Mouse (Mus musculus) hindbrain, embryonic 15.5 days (tissue): ENCODE results near the gene Vmn1r234. TPM values are rescaled to one million over a fixed set of nuclear protein-coding genes. Genes with fewer than 3 reads are reported as not detected.
"Not testable (repeated sequence)": the region's sequence is repeated elsewhere in the genome, so short reads cannot be mapped to it uniquely, and the experiment has no call there.

Experiments
- ATAC-seq: fragments of 200-750 bp; cut with Nextera tagmentation; 2 replicates; pipeline ENCODE4 v1.8.0; 2017; ENCODE audit warnings: low read depth, moderate number of reproducible peaks, moderate TSS enrichment; ENCODE audit not compliant: low FRiP score
- H3K27ac ChIP-seq: fragments of 300-500 bp; sonication (generic); replicated peaks from 2 replicates; pipeline ENCODE4 v1.5.1; 2015; ENCODE audit warnings: mild to moderate bottlenecking, inconsistent platforms
- H3K27me3 ChIP-seq: fragments of 300-500 bp; sonication (generic); 2 replicates; pipeline ENCODE4 v1.6.1; 2015; ENCODE audit warnings: control low read depth, inconsistent platforms
- H3K36me3 ChIP-seq: fragments of 300-500 bp; sonication (generic); 2 replicates; pipeline ENCODE4 v1.6.1; 2015; ENCODE audit warnings: control low read depth, inconsistent platforms
- H3K4me1 ChIP-seq: fragments of 300-500 bp; sonication (generic); replicated peaks from 2 replicates; pipeline ENCODE4 v1.6.1; 2015; ENCODE audit warnings: control low read depth, inconsistent platforms
- H3K4me2 ChIP-seq: fragments of 300-500 bp; sonication (generic); 2 replicates; pipeline ENCODE4 v1.6.1; 2015; ENCODE audit warnings: moderate library complexity, mild to moderate bottlenecking, inconsistent platforms
- H3K4me3 ChIP-seq: fragments of 300-500 bp; sonication (generic); 2 replicates; pipeline ENCODE4 v1.5.1; 2015; ENCODE audit warnings: mild to moderate bottlenecking, inconsistent platforms
- H3K9ac ChIP-seq: fragments of 300-500 bp; sonication (generic); 2 replicates; pipeline ENCODE4 v1.6.1; 2015; ENCODE audit warnings: inconsistent platforms
- H3K9me3 ChIP-seq: fragments of 300-500 bp; sonication (generic); 2 replicates; pipeline ENCODE4 v1.6.1; 2016; ENCODE audit warnings: control low read depth, inconsistent platforms
- WGBS: fragments of 180-500 bp; shearing (Covaris S2); methylation state at CpG from one replicate; pipeline ENCODE4 v1.1.7; 2015; 5-methylcytosine and 5-hydroxymethylcytosine counted together
- microRNA-seq: library from miRNA; unstranded; fragments of <30 nt; microRNA quantifications from one replicate; pipeline ENCODE4, GENCODE M21; 2016
- polyA plus RNA-seq: library from polyadenylated mRNA; unstranded; fragments of >200 nt; fragmentation: Nextera tagmentation; extraction: Ambion mirVana; gene quantifications from 2 replicates; pipeline ENCODE4 v1.2.1, GENCODE M21; 2015

Gene Vmn1r234
- not detected in 2 replicates for polyA plus RNA-seq

DNA sequence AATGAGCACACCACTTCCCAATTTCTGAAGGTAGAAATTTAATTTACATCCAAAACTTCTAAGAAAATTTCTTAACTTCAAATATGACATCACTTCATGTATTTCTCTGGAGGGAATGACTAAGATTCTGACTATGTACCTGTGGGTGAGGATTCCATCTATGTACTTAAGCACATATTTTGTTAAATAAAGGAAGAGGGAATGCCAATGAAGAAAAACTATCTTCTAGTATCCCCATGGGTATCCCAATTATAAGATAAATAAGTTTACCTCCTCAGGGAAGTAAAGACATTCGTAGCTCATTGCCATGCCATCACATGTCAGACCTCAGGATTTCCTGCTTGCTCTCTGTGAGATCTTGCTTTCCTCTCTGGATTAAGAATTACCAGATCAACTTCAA is at the start of gene Vmn1r234:
TSS of gene Vmn1r234 (plus strand) at position 301 of the 400 bp plus-strand sequence.
- Histone ChIP-seq H3K27ac (no peak within 1 kb of the TSS), H3K27me3 (no peaks in the 10 kb centered on the region), H3K4me3 (no peak within 1 kb of the TSS), H3K4me1 (no peaks in the 10 kb centered on the region), H3K4me2 (no peak within 1 kb of the TSS), H3K9me3 (no peaks in the 10 kb centered on the region), H3K9ac (no peak within 1 kb of the TSS), H3K36me3 (no peaks in the 10 kb centered on the region)
- no peak for ATAC-seq
- WGBS, result 74% methylated on average over 1 of the region's 1 CpGs

DNA sequence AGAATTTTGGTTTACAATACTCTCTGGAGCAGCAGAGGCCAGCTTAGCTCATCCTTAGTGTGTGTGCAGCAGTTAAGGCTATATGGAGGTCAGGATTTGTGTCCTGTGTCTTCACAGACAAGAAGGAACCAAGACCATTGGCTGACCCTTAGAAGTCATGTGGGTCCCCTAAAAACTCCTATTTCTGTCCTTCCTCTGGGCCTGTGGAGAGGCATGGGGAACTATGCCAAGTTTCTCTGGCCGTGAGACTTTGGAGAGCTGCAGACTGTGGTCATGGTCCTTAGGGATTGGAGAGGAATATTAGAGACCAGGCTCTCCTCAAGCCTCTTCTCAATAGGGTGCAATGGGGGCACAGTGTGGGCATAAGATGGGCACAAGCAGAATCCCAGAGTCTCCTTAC is 14.8 kb upstream of the Vmn1r234 start:
- H3K36me3 ChIP-seq, H3K9ac ChIP-seq, H3K4me3 ChIP-seq, H3K9me3 ChIP-seq, ATAC-seq, H3K27me3 ChIP-seq, H3K4me1 ChIP-seq, H3K27ac ChIP-seq, H3K4me2 ChIP-seq: not testable (repeated sequence)
- 97% methylated on average over 1 of the region's 1 CpGs for WGBS

DNA sequence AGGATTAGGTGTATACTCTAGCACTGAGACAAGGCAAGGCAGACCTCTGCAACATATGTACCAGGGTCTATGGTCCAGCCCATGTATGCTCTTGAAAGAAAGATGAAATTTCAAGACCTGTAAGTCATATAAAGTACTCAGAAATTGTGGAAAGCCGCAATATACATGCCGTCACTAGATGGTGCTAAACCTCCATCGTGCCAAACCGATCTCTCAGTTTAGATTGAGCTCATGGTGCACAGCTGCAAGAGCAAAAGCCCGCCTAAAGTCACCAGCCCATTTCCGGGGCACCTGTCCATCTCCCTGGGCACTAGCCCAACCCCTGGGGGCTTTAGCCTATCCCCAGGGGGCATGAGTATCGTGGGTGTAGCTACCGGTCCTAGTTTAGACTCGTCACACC is 5.8 kb downstream of the Vmn1r234 start:
- Histone ChIP-seq H3K4me2 (no peak overlapping the region), H3K9me3 (no peaks in the 10 kb centered on the region), H3K4me1 (no peaks in the 10 kb centered on the region), H3K4me3 (no peak overlapping the region), H3K36me3 (no peaks in the 10 kb centered on the region), H3K27ac (no peak overlapping the region), H3K9ac (no peak overlapping the region), H3K27me3 (no peaks in the 10 kb centered on the region)
- WGBS, result 25% methylated on average over 9 of the region's 9 CpGs
- ATAC-seq, result no peak

DNA sequence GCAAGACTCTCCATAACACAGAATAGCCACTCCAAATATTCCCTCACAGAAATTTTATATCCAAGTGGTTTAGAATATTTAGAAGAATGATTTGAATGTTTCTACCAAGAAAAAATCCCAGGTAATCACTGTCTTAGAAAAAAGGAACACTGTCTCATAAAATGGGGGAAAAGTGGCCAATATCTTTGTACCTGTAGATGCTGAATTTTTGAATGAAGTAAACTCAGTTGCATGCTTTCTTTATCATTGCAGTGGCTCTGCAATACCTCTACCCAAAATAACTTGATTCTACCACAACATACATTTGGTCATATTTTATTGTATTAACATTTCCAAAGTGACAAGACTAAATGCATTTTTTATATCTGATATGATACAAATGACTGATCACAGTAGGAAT is 30.2 kb downstream of the Vmn1r234 start, which contains the start of gene Vmn1r235:
TSS of gene Vmn1r235 (plus strand) at position 301 of the 400 bp plus-strand sequence.
- Histone ChIP-seq H3K9ac (no peak within 1 kb of the TSS), H3K27ac (no peak within 1 kb of the TSS), H3K36me3 (no peaks in the 10 kb centered on the region), H3K27me3 (no peaks in the 10 kb centered on the region), H3K4me2 (no peak within 1 kb of the TSS), H3K4me1 (no peaks in the 10 kb centered on the region), H3K4me3 (no peak within 1 kb of the TSS), H3K9me3 (no peaks in the 10 kb centered on the region)
- ATAC-seq, result no peak

DNA sequence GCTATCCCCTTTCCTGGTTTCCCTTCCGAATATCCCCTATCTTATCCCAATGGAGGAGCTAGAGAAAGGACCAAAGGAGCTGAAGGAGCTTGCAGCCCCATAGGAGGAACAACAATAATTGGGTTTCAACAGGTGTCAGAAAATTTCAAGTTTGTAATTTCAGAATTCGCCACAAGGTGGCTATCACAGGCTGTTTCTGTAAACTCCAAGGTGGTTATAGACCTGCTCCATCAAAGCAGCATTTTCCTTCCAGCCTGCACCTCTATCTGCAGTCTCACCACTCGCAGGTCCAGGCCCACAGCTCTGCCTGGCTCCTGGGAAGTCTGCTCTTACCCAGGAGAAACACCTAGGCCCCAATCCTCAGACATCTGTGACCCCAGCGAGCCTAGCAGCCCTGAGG is 46.2 kb downstream of the Vmn1r234 start:
- WGBS, result 13% methylated on average over 4 of the region's 4 CpGs
- no peaks in the 10 kb centered on the region for H3K27me3 ChIP-seq
- no peaks in the 10 kb centered on the region for H3K4me1 ChIP-seq

DNA sequence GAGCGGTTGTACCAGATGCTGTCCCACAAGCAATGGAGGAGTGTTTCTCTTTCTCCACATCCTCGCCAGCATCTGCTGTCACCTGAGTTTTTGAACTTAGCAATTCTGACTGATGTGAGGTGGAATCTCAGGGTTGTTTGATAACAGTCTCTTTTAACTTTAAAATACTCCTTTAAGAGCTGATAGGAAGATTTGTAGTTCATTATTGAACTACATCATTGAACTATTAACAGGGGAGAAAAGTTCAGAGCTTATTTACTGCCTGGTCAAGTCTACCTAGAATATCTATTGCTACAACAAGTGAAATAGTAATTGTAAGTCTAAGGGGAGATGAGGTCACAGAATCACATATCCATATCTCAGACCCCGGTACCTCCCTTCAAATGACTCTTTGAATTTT is 56.8 kb downstream of the Vmn1r234 start, which contains the start of gene Vmn1r236:
TSS of gene Vmn1r236 (plus strand) at position 301 of the 400 bp plus-strand sequence.
- H3K4me2 ChIP-seq, result no peak within 1 kb of the TSS
- H3K4me1 ChIP-seq, result no peaks in the 10 kb centered on the region
- no peak within 1 kb of the TSS for H3K4me3 ChIP-seq
- no peak within 1 kb of the TSS for H3K9ac ChIP-seq
- H3K27ac ChIP-seq, result no peak within 1 kb of the TSS
- H3K36me3 ChIP-seq, result no peaks in the 10 kb centered on the region
- 80% methylated on average over 3 of the region's 3 CpGs for WGBS
- H3K9me3 ChIP-seq, result no peaks in the 10 kb centered on the region
- no peak for ATAC-seq
- H3K27me3 ChIP-seq, result no peaks in the 10 kb centered on the region

More for the DNA sequence above, 46.2 kb downstream of the Vmn1r234 start:
- H3K4me2 ChIP-seq, result no peak overlapping the region
- H3K27ac ChIP-seq, result no peak overlapping the region
- H3K9ac ChIP-seq, result no peak overlapping the region
- H3K36me3 ChIP-seq, result no peaks in the 10 kb centered on the region
- no peak overlapping the region for H3K4me3 ChIP-seq
- H3K9me3 ChIP-seq, result no peaks in the 10 kb centered on the region
- ATAC-seq, result peak; percentile 56; the same call in 1 of the 2 replicates

DNA sequence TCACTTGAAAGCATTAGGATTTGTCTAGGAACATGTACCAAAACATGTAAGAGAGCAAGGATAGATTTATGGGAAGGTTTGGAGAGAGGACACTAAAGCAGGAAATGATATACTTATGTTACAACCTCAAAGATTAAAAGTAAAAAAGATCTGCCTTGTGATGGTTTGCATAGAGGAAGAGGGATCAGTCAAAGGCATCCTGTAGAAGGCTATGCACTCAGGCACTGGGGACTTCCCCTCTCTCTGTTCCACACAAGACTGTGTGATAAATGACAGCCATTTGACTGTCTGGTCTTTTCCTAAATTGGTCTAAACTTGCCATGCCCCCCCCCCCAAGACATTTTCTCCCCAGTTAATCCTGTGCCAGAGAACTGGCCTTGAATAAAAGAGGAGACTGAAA is 58.5 kb downstream of the Vmn1r234 start:
- Histone ChIP-seq H3K27me3 (no peaks in the 10 kb centered on the region), H3K4me3 (no peak overlapping the region), H3K27ac (no peak overlapping the region), H3K4me2 (no peak overlapping the region), H3K4me1 (no peaks in the 10 kb centered on the region), H3K9me3 (no peaks in the 10 kb centered on the region), H3K36me3 (no peaks in the 10 kb centered on the region), H3K9ac (no peak overlapping the region)
- no peak for ATAC-seq

Small RNA genes within 50 kb of the gene (microRNA-seq; reads per million reads assigned to microRNA genes)
- gene Gm26384, result not detected

Other genes with a start within 250 kb of the Vmn1r234 start
- not detected in 2 replicates for gene Vmn1r233, start 229.6 kb upstream of the Vmn1r234 start, polyA plus RNA-seq
- gene Zfp160, start 217.2 kb upstream of the Vmn1r234 start, polyA plus RNA-seq, result 14.3 and 17.0 TPM in 2 replicates
- not detected in 2 replicates for gene Vmn1r235, start 30.3 kb downstream of the Vmn1r234 start, polyA plus RNA-seq
- gene Vmn1r236, start 56.9 kb downstream of the Vmn1r234 start, polyA plus RNA-seq, result not detected in 2 replicates
- not detected in 2 replicates for gene Vmn1r237, start 85.8 kb downstream of the Vmn1r234 start, polyA plus RNA-seq
- 4.7 TPM in 2 replicates for gene Zfp677, start 157.7 kb downstream of the Vmn1r234 start, polyA plus RNA-seq
- 4.4 and 5.7 TPM in 2 replicates for gene Zfp54, start 197.1 kb downstream of the Vmn1r234 start, polyA plus RNA-seq
- gene Zfp51, start 224.3 kb downstream of the Vmn1r234 start, polyA plus RNA-seq, result 11.7 and 12.7 TPM in 2 replicates